Mouse (Mus musculus) MEL (cell line): ENCODE measurements at regions not wholly inside any gene's neighbourhood (a gene's known extent, or its start where the extent isn't known, plus 50 kb on each side); places are given as distances from the start of the nearest gene placed in this dataset.

ENCODE experiments used
- DNase-seq: peaks from one replicate; pipeline ENCODE4 v3.0.0; 2011; ENCODE audit warnings: low read depth, low spot score
- H3K27ac ChIP-seq: 2 replicates; pipeline ENCODE4 v1.5.1; 2012; ENCODE audit warnings: low read depth, mild to moderate bottlenecking, control low read depth, low read length, moderate library complexity; ENCODE audit not compliant: control insufficient read depth
- H3K27me3 ChIP-seq, 2 experiments: fragments of 150-350 bp in 1 of 2; sonication (generic) in 1 of 2; 2 replicates each; pipeline ENCODE4 v1.6.1; 2012; ENCODE audit warnings: low read length in 2 of 2, mild to moderate bottlenecking in 2 of 2, improper control_type of control experiment in 1 of 2, moderate library complexity in 1 of 2; ENCODE audit not compliant: insufficient read depth in 2 of 2, control insufficient read depth in 1 of 2
- H3K36me3 ChIP-seq, 2 experiments: 2 replicates each; pipeline ENCODE4 v1.6.1; 2012 to 2014; ENCODE audit warnings: low read length in 2 of 2, improper control_type of control experiment in 1 of 2, inconsistent platforms in 1 of 2, mild to moderate bottlenecking in 1 of 2; ENCODE audit not compliant: insufficient read depth in 2 of 2, control insufficient read depth in 1 of 2
- H3K4me1 ChIP-seq, 2 experiments: fragments of 150-350 bp in 1 of 2; sonication (generic) in 1 of 2; 2 replicates each; pipeline ENCODE4 v1.6.1; 2012; ENCODE audit warnings: low read length in 2 of 2, improper control_type of control experiment in 1 of 2, mild to moderate bottlenecking in 1 of 2; ENCODE audit not compliant: insufficient read depth in 2 of 2, control insufficient read depth in 1 of 2
- H3K4me3 ChIP-seq, 2 experiments: fragments of 150-350 bp in 1 of 2; sonication (generic) in 1 of 2; 2 replicates each; pipeline ENCODE4 v1.5.1; 2012; ENCODE audit warnings: low read depth in 2 of 2, low read length in 2 of 2, mild to moderate bottlenecking in 2 of 2, moderate library complexity in 2 of 2, control low read depth in 1 of 2, improper control_type of control experiment in 1 of 2; ENCODE audit not compliant: control insufficient read depth in 1 of 2, insufficient read depth in 1 of 2
- H3K79me2 ChIP-seq: 2 replicates; pipeline ENCODE4 v1.6.1; 2012; ENCODE audit warnings: mild to moderate bottlenecking, low read length, moderate library complexity; ENCODE audit not compliant: control insufficient read depth, poor library complexity, insufficient read depth
- H3K9ac ChIP-seq: 2 replicates; pipeline ENCODE4 v1.6.1; 2012; ENCODE audit warnings: low read depth, mild to moderate bottlenecking, control low read depth, low read length, moderate library complexity; ENCODE audit not compliant: control insufficient read depth, poor library complexity, severe bottlenecking
- H3K9me3 ChIP-seq: fragments of 150-350 bp; sonication (generic); replicated peaks from 2 replicates; pipeline ENCODE4 v1.6.1; 2012; ENCODE audit warnings: mild to moderate bottlenecking, low read length, improper control_type of control experiment, moderate library complexity; ENCODE audit not compliant: insufficient read depth
- BHLHE40 ChIP-seq: IDR thresholded peaks from 2 replicates; pipeline ENCODE4 v1.6.1; 2012; ENCODE audit warnings: low read depth, mild to moderate bottlenecking, inconsistent platforms, low read length, improper control_type of control experiment, borderline replicate concordance
- CHD1 ChIP-seq: IDR thresholded peaks from 2 replicates; pipeline ENCODE4 v1.6.1; 2012; ENCODE audit warnings: low read depth, mild to moderate bottlenecking, inconsistent platforms, low read length, improper control_type of control experiment
- CHD2 ChIP-seq: IDR thresholded peaks from 2 replicates; pipeline ENCODE4 v1.6.1; 2011; ENCODE audit warnings: low read length, improper control_type of control experiment
- EP300 ChIP-seq, 2 experiments: IDR thresholded peaks; 2 replicates each; pipeline ENCODE4 v1.6.1; 2011; ENCODE audit warnings: improper control_type of control experiment in 2 of 2, low read length in 2 of 2, low read depth in 1 of 2, mild to moderate bottlenecking in 1 of 2
- ETS1 ChIP-seq: IDR thresholded peaks from 2 replicates; pipeline ENCODE4 v1.6.1; 2012; ENCODE audit warnings: low read depth, mild to moderate bottlenecking, inconsistent platforms, low read length, improper control_type of control experiment, moderate library complexity
- GATA1 ChIP-seq: IDR thresholded peaks from 2 replicates; pipeline ENCODE4 v1.6.1; 2011; ENCODE audit warnings: low read depth, low read length, improper control_type of control experiment
- HCFC1 ChIP-seq: IDR thresholded peaks from 2 replicates; pipeline ENCODE4 v1.6.1; 2012; ENCODE audit warnings: low read depth, mild to moderate bottlenecking, inconsistent platforms, low read length, improper control_type of control experiment, moderate library complexity
- MAFK ChIP-seq: IDR thresholded peaks from 2 replicates; pipeline ENCODE4 v1.6.1; 2011; ENCODE audit warnings: low read depth, mild to moderate bottlenecking, low read length, improper control_type of control experiment, borderline replicate concordance
- MAX ChIP-seq: IDR thresholded peaks from 2 replicates; pipeline ENCODE4 v1.6.1; 2011; ENCODE audit warnings: low read length, improper control_type of control experiment
- MXI1 ChIP-seq: IDR thresholded peaks from 2 replicates; pipeline ENCODE4 v1.6.1; 2011; ENCODE audit warnings: mild to moderate bottlenecking, low read depth, low read length, improper control_type of control experiment
- MYB ChIP-seq: IDR thresholded peaks from 2 replicates; pipeline ENCODE4 v1.6.1; 2011; ENCODE audit warnings: mild to moderate bottlenecking, low read depth, low read length, improper control_type of control experiment
- NELFE ChIP-seq: IDR thresholded peaks from 2 replicates; pipeline ENCODE4 v1.6.1; 2011; ENCODE audit warnings: low read depth, low read length, improper control_type of control experiment
- NRF1 ChIP-seq: IDR thresholded peaks from 2 replicates; pipeline ENCODE4 v1.6.1; 2014; ENCODE audit warnings: low read depth, mild to moderate bottlenecking, inconsistent platforms, low read length, improper control_type of control experiment, moderate library complexity; ENCODE audit not compliant: poor library complexity, insufficient read depth, severe bottlenecking
- POLR2AphosphoS2 ChIP-seq: IDR thresholded peaks from 2 replicates; pipeline ENCODE4 v1.6.1; 2011; ENCODE audit warnings: low read length, improper control_type of control experiment
- RAD21 ChIP-seq: IDR thresholded peaks from 2 replicates; pipeline ENCODE4 v1.6.1; 2011; ENCODE audit warnings: mild to moderate bottlenecking, low read depth, low read length, improper control_type of control experiment
- SIN3A ChIP-seq: IDR thresholded peaks from 2 replicates; pipeline ENCODE4 v1.6.1; 2012; ENCODE audit warnings: low read length, improper control_type of control experiment, inconsistent platforms
- SMC3 ChIP-seq: IDR thresholded peaks from 2 replicates; pipeline ENCODE4 v1.6.1; 2011; ENCODE audit warnings: low read depth, low read length, improper control_type of control experiment
- TAL1 ChIP-seq: IDR thresholded peaks from 2 replicates; pipeline ENCODE4 v1.6.1; 2012; ENCODE audit warnings: mild to moderate bottlenecking, inconsistent platforms, low read length, moderate library complexity, mixed read lengths
- TBP ChIP-seq: IDR thresholded peaks from 2 replicates; pipeline ENCODE4 v1.8.0; 2011; ENCODE audit warnings: low read depth, low read length, improper control_type of control experiment
- TCF12 ChIP-seq: IDR thresholded peaks from 2 replicates; pipeline ENCODE4 v1.6.1; 2014; ENCODE audit warnings: low read depth, mild to moderate bottlenecking, inconsistent platforms, low read length, improper control_type of control experiment, moderate library complexity
- USF2 ChIP-seq, 2 experiments: IDR thresholded peaks; 2 replicates each; pipeline ENCODE4 v1.6.1; 2011 to 2012; ENCODE audit warnings: improper control_type of control experiment in 2 of 2, low read length in 2 of 2, borderline replicate concordance in 1 of 2, inconsistent platforms in 1 of 2, low read depth in 1 of 2, mild to moderate bottlenecking in 1 of 2; ENCODE audit not compliant: insufficient read depth in 1 of 2
- ZKSCAN1 ChIP-seq: IDR thresholded peaks from 2 replicates; pipeline ENCODE4 v1.6.1; 2012; ENCODE audit warnings: low read depth, mild to moderate bottlenecking, inconsistent platforms, low read length, improper control_type of control experiment, moderate library complexity
- ZMIZ1 ChIP-seq: IDR thresholded peaks from 2 replicates; pipeline ENCODE4 v1.6.1; 2012; ENCODE audit warnings: low read depth, mild to moderate bottlenecking, inconsistent platforms, low read length, improper control_type of control experiment, moderate library complexity
- ZNF384 ChIP-seq: IDR thresholded peaks from 2 replicates; pipeline ENCODE4 v1.6.1; 2012; ENCODE audit warnings: low read depth, mild to moderate bottlenecking, inconsistent platforms, low read length, improper control_type of control experiment

DNA sequence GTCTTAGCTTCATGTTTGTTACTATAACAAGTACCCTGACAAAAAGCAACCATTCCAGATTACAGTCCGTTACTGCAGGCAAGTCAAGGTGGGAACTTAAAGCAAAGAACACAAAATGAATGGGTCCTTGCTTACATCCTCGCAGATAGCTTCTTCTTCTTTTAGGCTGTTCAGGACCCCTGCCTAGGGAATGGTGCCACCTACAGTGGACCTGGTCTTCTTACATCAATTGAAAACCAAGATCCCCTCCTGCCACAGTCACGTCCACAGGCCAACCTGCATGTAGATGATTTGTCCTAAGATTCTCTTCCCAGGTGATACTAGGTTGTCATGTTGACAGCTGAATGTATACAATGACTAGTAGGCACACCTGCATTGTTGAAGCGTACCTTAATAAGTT is 222.9 kb upstream of the Daam1 start:
- Histone ChIP-seq H3K36me3 (no peaks in the 10 kb centered on the region), H3K4me3 (no peak overlapping the region), H3K27me3 (no peaks in the 10 kb centered on the region), H3K79me2 (no peaks in the 10 kb centered on the region), H3K4me1 (no peaks in the 10 kb centered on the region), H3K27ac (no peak overlapping the region), H3K9me3 (no peaks in the 10 kb centered on the region), H3K9ac (no peak overlapping the region)
- no peak for TF ChIP-seq MAFK
- TF ChIP-seq POLR2AphosphoS2, result no peak
- no peak for TF ChIP-seq SMC3
- no peak for TF ChIP-seq TAL1
- TF ChIP-seq HCFC1, result no peak
- no peak for TF ChIP-seq GATA1
- TF ChIP-seq NELFE, result no peak
- no peak for TF ChIP-seq ZNF384
- TF ChIP-seq ZMIZ1, result no peak
- no peak for TF ChIP-seq ETS1
- TF ChIP-seq EP300 (IDR thresholded peaks at IDR 0.05; ENCODE audit: low read depth in 1 of 2, low read length in 2 of 2), result no peak
- TF ChIP-seq TCF12, result no peak
- no peak for TF ChIP-seq MYB
- TF ChIP-seq MXI1, result no peak
- TF ChIP-seq BHLHE40, result no peak
- no peak for TF ChIP-seq SIN3A
- TF ChIP-seq RAD21, result no peak
- TF ChIP-seq CHD1, result no peak
- TF ChIP-seq MAX, result no peak
- TF ChIP-seq NRF1, result no peak
- no peak for DNase-seq

DNA sequence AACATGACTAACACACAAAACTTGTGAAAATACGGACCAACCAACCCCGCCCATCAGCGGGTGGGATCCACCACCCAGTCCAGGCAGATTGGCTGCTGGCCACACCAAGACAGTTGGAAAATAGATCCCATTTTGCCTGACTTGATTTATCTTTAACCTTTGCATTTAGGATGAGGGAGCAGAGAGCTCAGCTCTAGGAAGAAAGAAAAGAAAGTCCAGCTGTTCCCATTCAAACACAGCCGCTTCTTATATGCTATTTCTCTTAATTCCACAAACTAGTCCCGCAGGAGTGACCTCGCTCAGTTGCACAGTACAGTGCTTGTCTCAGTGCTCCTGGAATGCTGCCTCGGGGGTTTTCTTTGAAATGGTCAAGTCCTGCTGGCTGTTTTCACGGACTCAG is 217.6 kb upstream of the Daam1 start:
- no peak overlapping the region for H3K9ac ChIP-seq
- H3K36me3 ChIP-seq, result no peaks in the 10 kb centered on the region
- no peak for DNase-seq
- H3K9me3 ChIP-seq, result no peaks in the 10 kb centered on the region
- H3K4me1 ChIP-seq, result no peaks in the 10 kb centered on the region
- H3K79me2 ChIP-seq, result no peaks in the 10 kb centered on the region
- no peak overlapping the region for H3K4me3 ChIP-seq
- H3K27me3 ChIP-seq, result no peaks in the 10 kb centered on the region
- TF ChIP-seq TBP, result no peak
- no peak for TF ChIP-seq TCF12
- no peak for TF ChIP-seq USF2 (IDR thresholded peaks at IDR 0.05; ENCODE audit: borderline replicate concordance in 1 of 2, insufficient read depth in 1 of 2, low read depth in 1 of 2, low read length in 2 of 2)
- TF ChIP-seq CHD2, result no peak
- TF ChIP-seq NELFE, result no peak
- TF ChIP-seq ZKSCAN1, result no peak
- no peak for TF ChIP-seq MXI1
- H3K27ac ChIP-seq, result no peak overlapping the region
